Mouse (Mus musculus) liver, adult 2 months (tissue): ENCODE measurements around the gene Dnmbp.

Experiments
- CTCF ChIP-seq: fragments of 200-500 bp; IDR thresholded peaks from 2 replicates; pipeline ENCODE4 v1.5.1; 2011; ENCODE audit warnings: low read depth, low read length, control low read depth
- POLR2A ChIP-seq: fragments of 200-500 bp; IDR thresholded peaks from 2 replicates; pipeline ENCODE4 v1.6.1; 2011; ENCODE audit warnings: low read length, control low read depth; ENCODE audit not compliant: insufficient read depth; ENCODE audit errors: extremely low read depth

DNA sequence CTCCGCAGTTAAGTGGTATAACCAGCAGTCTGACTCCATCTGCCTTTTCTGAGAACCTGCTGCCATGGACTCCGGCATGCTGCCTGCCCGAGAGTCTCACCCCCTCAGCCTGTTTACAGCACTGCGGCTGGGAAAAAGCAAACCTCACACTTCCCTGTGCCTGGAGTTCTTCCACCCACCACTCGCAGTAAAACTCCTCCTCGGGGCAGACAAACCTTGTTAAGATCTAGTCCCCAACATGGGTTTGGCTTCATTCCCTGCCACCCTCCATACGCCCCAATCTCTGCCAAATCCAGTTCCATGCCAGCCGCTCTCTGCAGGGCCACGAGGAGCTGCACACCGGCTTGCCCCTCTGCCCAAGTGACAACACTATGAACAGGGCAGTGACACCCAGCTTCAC is 12.9 kb downstream of the Dnmbp start:
- TF ChIP-seq CTCF (no peak), POLR2A (no peak)
